Mouse (Mus musculus): ENCODE measurements at regions not wholly inside any gene's neighbourhood (a gene's known extent, or its start where the extent isn't known, plus 50 kb on each side); places are given as distances from the start of the nearest gene placed in this dataset.
"Not testable (repeated sequence)": the region's sequence is repeated elsewhere in the genome, so short reads cannot be mapped to it uniquely, and the experiment has no call there.

DNA sequence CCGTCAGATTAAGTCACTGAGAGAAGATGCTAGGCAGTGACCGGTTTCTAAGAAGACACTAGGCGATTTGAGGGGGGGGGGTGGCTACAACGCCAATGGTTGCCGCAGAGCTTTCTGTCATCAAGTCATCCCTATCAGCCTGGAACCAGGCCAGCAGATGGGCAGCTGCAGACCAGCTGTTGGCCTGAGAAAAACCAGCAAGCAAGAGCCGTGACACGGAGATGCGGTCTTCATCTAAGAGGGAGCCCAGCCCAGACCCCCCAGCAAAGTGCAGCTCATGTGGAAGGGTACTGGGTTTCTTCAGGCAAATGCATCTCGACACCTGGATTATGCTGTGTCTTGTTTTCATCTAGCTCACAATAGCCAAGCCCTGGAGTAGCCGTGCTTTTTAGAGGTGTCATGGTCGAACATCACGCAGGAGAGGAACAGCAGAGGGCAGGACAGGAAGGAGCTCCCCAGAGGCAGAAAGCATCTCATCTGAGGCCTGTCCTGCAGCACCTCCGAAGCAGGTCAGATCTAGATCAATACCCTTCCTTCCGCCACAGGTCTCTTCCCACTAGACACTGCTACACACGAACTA, 76.3 kb downstream of the Cpn2 start:
- no peak for DNase-seq

DNA sequence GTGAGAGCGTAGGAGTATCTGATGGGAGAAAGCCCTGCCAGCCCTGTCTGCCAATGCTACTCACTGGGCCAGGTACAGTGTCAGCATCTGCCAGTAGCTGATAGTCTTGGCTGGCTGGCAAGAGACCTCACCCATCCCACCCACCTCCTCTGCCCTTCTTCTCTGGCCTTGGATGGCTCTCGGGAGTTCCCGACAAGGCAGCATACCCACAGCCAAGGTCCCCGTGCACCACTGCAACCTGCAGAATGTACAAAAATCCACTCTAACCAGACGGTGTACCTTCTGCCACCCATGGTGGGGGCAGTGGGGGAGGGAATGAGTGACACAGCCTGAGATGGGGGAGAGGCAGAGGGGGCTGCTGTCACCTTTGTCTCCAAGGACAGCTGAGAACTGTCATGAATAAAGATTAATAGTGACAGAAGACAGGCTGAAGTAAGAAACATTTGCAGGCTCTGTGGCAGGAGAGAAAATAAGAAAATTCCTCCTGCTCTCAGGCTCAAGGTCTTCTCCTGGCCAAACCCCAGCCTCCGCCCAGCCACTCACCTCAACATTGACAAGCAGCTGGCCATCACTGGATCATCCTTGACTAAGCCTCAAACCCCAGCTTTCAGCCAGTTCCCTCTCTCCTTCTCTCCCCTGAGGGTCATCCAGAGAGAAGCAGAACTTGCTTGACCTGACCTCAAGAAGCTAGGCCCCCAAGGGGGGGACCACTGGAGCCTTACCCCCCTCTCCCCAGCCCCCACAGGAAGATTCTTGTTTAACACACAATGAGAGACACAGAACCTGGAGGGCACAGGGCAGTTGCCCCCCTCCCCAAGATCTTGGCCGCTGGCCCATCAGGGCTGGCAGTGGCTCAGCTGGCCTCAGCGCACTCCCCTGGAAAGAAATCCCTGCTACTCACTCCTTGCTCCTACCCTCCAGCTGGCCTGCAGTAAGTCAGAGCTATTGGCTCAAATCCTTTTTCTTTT, 73.7 kb downstream of the Cpn2 start:
- DNase-seq, result peak; percentile 66

DNA sequence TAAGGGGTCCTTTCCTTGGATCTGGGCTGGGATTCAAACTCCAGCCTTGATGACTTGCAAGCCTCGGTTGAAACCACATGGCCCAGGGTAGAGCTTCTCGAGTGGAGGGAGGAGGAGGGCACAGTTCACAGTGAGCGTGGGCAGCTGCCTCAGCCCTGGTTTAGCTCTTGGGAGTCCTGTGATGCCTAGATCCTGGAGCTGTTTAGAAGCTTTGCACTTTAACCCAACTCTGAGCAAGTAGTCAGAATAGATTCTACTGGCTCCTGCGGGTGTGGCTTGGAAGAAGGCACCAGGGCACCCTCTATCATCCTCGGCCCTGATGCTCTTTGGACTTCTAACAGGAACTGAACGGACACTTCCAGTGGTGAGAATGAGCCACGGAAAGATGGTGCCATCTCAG, 72.5 kb downstream of the Cpn2 start:
- no peak for DNase-seq

DNA sequence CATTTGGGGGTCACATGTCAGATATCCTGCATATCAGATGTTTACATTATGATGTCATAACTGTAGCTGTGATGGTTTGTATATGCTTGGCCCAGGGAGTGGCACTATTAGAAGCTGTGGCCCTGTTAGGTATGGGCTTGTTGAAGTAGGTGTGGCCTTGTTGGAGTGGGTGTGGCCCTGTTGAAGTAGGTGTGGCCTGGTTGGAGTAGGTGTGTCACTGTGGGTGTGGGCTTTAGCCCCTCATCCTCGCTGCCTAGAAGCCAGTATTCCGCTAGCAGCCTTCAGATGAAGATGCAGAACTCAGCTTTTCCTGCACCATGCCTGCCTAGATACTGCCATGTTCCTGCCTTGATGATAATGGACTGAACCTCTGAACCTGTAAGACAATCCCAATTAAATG, 71.4 kb downstream of the Cpn2 start:
- not testable (repeated sequence) for DNase-seq

DNA sequence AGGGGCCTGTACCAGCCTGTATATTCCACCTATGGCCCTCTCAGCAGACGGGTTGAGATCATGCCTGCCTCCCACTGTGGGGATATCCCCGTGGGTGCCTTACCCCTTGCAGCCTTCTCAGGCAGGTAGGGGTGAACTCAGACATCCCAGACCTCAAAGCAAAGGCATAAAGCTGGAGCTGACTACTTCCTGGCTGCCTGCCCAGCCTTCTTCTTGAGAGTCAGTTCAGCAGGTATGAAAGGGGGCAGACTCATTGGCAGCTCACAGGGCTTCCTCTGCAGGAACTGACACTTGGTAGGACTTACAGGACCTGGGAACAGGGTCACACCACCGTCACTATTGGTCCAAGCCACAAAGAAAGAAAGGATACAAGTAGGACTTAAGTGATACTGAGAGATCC, 69.9 kb downstream of the Cpn2 start:
- no peak for DNase-seq

DNA sequence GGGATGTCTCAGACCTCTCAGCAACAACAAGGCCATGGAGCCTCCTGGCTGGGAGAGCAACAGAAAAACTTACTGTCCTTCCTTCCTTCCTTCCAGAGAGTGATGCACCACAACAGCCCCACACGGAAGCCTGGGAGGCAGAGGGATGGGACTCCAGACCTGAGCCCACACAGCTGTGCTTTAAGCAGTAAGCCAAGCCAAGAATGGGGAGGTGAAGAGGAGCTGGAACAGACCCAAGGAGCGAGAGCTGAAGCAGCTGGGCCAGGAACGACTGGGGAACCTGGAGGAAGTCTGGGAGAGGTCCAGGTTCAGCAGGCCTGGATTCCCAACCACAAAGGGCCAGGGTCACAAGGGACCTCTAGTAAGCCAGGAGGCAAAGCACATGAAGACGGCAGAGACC, 67.5 kb downstream of the Cpn2 start:
- no peak for DNase-seq

DNA sequence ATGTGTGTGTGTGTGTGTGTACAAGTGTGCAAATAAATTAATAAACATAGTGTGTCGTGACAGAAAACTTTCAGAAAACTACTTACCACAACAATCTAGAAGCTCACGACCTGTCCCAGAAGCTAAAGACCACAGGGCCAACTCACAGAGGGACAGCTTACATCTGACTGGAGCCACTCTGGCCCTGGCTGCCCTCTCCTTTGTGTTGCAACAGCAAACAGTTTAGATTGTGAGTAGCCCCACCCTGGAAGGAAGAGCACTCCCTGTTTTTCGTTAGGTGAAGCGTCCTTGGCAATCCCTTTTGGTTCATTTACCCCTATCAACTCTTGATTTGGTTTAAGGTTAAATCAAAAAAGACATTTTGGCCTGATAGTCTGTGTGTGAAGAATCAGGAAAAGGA, 63.2 kb downstream of the Cpn2 start:
- DNase-seq, result no peak

DNA sequence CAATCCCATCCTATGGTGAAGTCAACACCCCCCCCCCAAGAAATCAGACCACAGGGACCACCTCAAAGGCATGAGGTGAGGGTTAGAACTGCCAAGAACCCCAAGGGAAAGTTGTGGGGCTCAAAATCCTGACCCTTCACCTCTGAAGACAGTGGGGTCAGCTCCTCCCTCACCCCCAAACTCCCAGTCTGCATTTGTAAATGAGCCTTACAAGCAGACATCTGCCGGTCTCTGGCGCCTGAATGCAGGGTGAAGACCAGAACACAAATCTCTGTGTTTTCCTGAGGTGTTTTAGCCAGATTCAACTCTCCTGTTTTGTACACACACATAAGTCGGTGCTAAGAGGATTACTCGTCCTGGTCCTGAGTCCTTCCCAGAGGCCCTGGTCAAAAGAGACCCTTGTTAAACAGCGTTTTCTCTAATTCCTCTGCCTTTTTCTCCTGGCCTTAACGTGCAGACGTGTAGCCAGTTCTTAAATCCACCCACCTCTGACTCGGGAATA, 61.9 kb downstream of the Cpn2 start:
- no peak for DNase-seq

DNA sequence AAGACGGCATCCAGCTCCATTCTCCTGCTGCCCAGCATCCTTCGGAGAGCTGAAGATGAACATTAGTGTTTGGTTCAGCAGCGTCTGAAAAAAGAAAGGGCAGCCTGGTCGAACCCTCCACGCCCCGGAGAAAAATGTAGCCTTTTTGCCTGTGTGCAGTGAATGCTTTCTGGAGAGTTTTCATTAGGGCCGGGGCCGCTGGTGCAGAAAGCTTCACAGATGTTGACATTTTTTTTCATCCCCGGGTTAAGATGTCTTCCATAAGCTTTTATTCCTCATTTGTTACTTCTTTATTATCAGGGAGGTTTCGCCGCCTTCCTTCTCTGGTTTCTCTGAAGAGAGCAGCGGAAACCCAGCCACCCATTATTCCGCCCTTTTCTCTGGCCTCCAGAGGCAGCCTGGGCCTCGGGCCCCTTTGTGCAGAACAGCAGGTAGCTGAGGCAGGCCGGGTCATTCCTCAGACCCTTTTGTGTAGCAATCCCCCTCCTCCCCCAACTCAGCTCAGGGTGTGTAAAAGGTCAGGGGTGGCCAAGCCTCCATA, 61.4 kb downstream of the Cpn2 start:
- no peak for DNase-seq
